Mouse (Mus musculus) liver, postnatal 0 days (tissue): ENCODE data around the gene Fam168a. TPM values are rescaled to one million over a fixed set of nuclear protein-coding genes. Genes with fewer than 3 reads are reported as not detected.
A peak's percentile ranks its signal among the peaks of the same experiment; 100 is the strongest.

ENCODE experiments used
- ATAC-seq: fragments of 200-750 bp; cut with Nextera tagmentation; 2 replicates; pipeline ENCODE4 v1.8.0; 2017; ENCODE audit warnings: mild to moderate bottlenecking, moderate library complexity
- DNase-seq: peaks from one replicate; pipeline ENCODE4 v3.0.0-alpha.2; 2016
- H3K27ac ChIP-seq: fragments of 300-500 bp; sonication (generic); 2 replicates; pipeline ENCODE4 v1.5.1; 2014; ENCODE audit warnings: antibody characterized with exemption, moderate library complexity, mild to moderate bottlenecking, low read depth
- H3K27me3 ChIP-seq: fragments of 300-500 bp; sonication (generic); 2 replicates; pipeline ENCODE4 v1.6.1; 2014; ENCODE audit warnings: low read length, control low read depth, mixed read lengths; ENCODE audit not compliant: insufficient read depth
- H3K36me3 ChIP-seq: fragments of 300-500 bp; sonication (generic); replicated peaks from 2 replicates; pipeline ENCODE4 v1.6.1; 2014; ENCODE audit warnings: mild to moderate bottlenecking, control low read depth, low read length, moderate library complexity, mixed read lengths; ENCODE audit not compliant: insufficient read depth
- H3K4me1 ChIP-seq: fragments of 300-500 bp; sonication (generic); 2 replicates; pipeline ENCODE4 v1.6.1; 2014; ENCODE audit warnings: antibody characterized with exemption, mild to moderate bottlenecking, control low read depth; ENCODE audit not compliant: insufficient read depth
- H3K4me2 ChIP-seq: fragments of 300-500 bp; sonication (generic); 2 replicates; pipeline ENCODE4 v1.6.1; 2014; ENCODE audit warnings: low read depth, mild to moderate bottlenecking, low read length, moderate library complexity, mixed read lengths
- H3K4me3 ChIP-seq: fragments of 300-500 bp; sonication (generic); 2 replicates; pipeline ENCODE4 v1.5.1; 2014; ENCODE audit warnings: low read depth, low read length
- H3K9ac ChIP-seq: fragments of 300-500 bp; sonication (generic); replicated peaks from 2 replicates; pipeline ENCODE4 v1.6.1; 2014; ENCODE audit warnings: mild to moderate bottlenecking, moderate library complexity
- H3K9me3 ChIP-seq: fragments of 300-500 bp; sonication (generic); 2 replicates; pipeline ENCODE4 v1.6.1; 2016; ENCODE audit warnings: mild to moderate bottlenecking, control low read depth, low read length, mixed read lengths
- CTCF ChIP-seq: sonication (generic); IDR thresholded peaks from 2 replicates; pipeline ENCODE4 v1.5.1; 2016; ENCODE audit warnings: antibody characterized with exemption, low read depth
- EP300 ChIP-seq: IDR thresholded peaks from 2 replicates; pipeline ENCODE4 v1.6.1; 2016; ENCODE audit warnings: antibody characterized with exemption, low read depth, mild to moderate bottlenecking
- WGBS: fragments of 180-500 bp; shearing (Covaris S2); extraction: QIAGEN DNeasy Blood & Tissue Kit; methylation state at CpG from one replicate; pipeline ENCODE4 v1.1.7; 2014; ENCODE audit not compliant: insufficient replicate concordance; 5-methylcytosine and 5-hydroxymethylcytosine counted together
- polyA plus RNA-seq: library from polyadenylated mRNA; unstranded; fragments of >200 nt; fragmentation: Nextera tagmentation; extraction: Ambion mirVana; gene quantifications from 2 replicates; pipeline ENCODE4 v1.2.1, GENCODE M21; 2015

Gene Fam168a
- polyA plus RNA-seq: 4.3 and 4.6 TPM in 2 replicates

DNA sequence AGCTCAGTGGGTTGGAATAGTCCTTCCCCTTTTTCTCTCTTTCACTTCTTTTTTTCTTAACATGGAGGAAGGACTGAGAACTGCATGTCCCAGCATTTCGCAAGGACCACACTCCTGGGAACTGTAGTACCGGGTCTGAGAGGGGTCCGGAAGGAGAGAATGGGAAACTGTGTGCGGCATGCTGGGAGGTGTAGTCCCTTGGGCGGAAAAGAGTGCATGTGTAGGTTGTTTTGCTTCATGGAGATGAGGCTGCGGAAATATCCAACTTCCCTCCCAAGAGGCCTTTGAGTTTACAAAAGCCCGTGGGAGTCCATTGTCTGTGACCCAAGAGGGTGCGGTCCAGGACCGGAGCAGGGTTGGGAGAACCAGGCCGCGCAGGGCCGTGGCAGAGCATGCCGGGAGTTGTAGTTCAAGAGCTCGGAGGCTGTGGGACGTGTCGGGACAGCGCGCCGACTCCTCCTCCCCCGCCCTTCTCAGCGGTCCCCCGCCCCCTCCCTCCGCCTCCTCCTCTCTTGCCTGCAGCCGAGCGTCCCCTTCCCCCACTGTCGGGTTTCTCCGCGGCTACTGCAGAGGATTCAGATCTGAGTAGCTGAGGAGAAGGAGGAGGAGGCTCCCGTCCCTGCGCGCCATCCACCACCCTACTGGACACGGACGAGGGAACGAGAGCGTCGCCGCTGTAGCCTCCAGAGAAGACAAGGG, at the start of gene Fam168a:
Gene Fam168a, plus strand, starts transcription at position 493 of the 699 bp plus-strand sequence.
- H3K4me2 ChIP-seq: peak within 1 kb of the TSS; percentile 94
- DNase-seq (peak; percentile 95), ATAC-seq (peak; percentile 98)
- H3K27ac ChIP-seq: peak within 1 kb of the TSS; percentile 93
- peak within 1 kb of the TSS; percentile 95 for H3K4me3 ChIP-seq
- H3K36me3 ChIP-seq: no peaks in the 10 kb centered on the region
- peaks cover 17% of the 10 kb centered on the region for H3K4me1 ChIP-seq
- WGBS: 0% methylated on average over 29 of the region's 37 CpGs
- no peaks in the 10 kb centered on the region for H3K9me3 ChIP-seq
- no peak for TF ChIP-seq CTCF
- TF ChIP-seq EP300: peak; percentile 83; the same call in 1 of the 2 replicates
- H3K27me3 ChIP-seq: no peaks in the 10 kb centered on the region
- H3K9ac ChIP-seq: peak within 1 kb of the TSS; percentile 92

DNA sequence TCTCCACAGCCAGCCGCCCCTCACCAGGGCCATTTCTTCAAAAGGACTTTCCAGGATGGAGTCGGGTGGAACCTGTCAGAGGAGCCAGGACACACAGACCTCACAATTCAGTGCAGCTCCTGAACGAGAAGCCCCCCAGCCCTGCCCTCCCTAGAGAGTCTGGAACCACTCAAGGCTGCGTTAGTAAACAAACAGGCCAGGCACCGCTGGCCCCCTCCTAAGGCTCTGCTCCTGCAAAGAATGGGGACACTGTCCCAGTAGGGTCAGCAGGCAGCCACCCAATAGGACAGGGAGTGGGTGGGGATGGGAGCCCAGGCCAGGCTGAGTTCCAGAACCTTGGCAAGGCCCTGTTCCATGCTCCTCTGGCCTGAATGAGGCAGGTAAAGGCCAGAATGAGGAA, 49.7 kb upstream of the Fam168a start:
- Histone ChIP-seq H3K4me3 (no peak overlapping the region), H3K9me3 (no peaks in the 10 kb centered on the region), H3K36me3 (no peaks in the 10 kb centered on the region), H3K27me3 (no peaks in the 10 kb centered on the region), H3K4me2 (no peak overlapping the region), H3K4me1 (no peaks in the 10 kb centered on the region), H3K9ac (no peak overlapping the region), H3K27ac (no peak overlapping the region)
- 68% methylated on average over 5 of the region's 5 CpGs for WGBS
- ATAC-seq: no peak
- no peak for DNase-seq
- TF ChIP-seq CTCF (no peak), EP300 (no peak)

DNA sequence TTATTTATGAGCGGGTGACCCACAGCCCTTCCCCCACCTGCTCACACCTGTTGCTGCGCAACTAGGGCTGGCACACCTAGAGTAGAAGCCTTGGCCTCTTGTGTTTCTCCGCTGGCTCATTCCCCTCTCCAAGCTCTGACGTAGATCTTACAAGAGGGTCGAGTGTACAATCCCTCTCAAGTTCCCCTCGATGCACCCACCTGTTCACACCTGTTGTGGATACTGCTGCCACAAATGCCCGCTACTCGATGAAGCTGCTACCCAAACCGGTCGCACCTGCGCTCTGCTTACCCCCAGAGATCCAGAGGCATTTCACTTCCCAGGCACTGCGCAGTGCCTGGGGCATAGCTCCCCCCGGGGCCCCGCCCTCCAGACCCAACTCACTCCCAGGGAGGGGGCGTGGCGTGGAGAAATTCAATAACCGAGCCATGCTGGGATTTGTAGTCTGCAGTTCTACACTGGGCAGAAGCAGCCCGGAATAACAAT, 48.3 kb upstream of the Fam168a start:
- DNase-seq: peak; percentile 68
- Histone ChIP-seq H3K9me3 (no peaks in the 10 kb centered on the region), H3K4me1 (no peaks in the 10 kb centered on the region), H3K27ac (no peak overlapping the region), H3K4me2 (peak overlapping the region; percentile 45), H3K4me3 (no peak overlapping the region), H3K27me3 (no peaks in the 10 kb centered on the region), H3K9ac (no peak overlapping the region), H3K36me3 (no peaks in the 10 kb centered on the region)
- TF ChIP-seq CTCF (no peak), EP300 (no peak)
- peak; percentile 60; the same call in 1 of the 2 replicates for ATAC-seq
- 39% methylated on average over 18 of the region's 18 CpGs for WGBS

DNA sequence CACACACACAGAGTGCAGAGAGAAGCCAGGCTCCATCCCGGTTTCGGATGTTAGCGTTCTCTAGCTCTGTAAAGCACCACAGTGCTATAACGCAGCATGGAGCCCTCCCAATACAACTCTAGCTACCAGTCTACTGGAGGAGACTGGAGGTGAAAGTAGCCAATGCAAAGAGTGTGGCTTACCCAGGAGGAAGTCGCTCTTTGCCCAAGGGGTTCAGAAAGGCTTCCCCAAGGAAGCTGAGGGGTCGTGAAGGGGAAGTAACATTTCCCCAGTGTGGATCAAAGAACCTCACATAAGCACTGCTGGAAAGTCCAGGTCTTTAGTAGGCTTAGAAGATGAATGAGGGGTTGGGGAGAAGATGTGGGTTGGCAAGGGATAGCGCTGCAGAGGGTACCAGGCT, 45.2 kb upstream of the Fam168a start:
- TF ChIP-seq EP300 (no peak), CTCF (no peak)
- Histone ChIP-seq H3K36me3 (no peaks in the 10 kb centered on the region), H3K27me3 (no peaks in the 10 kb centered on the region; the same call in 1 of the 2 replicates), H3K4me1 (no peaks in the 10 kb centered on the region; the same call in 1 of the 2 replicates), H3K4me2 (no peak overlapping the region), H3K4me3 (no peak overlapping the region), H3K9me3 (no peaks in the 10 kb centered on the region), H3K9ac (no peak overlapping the region), H3K27ac (no peak overlapping the region)
- ATAC-seq (no peak), DNase-seq (no peak)
- 56% methylated on average over 7 of the region's 7 CpGs for WGBS

DNA sequence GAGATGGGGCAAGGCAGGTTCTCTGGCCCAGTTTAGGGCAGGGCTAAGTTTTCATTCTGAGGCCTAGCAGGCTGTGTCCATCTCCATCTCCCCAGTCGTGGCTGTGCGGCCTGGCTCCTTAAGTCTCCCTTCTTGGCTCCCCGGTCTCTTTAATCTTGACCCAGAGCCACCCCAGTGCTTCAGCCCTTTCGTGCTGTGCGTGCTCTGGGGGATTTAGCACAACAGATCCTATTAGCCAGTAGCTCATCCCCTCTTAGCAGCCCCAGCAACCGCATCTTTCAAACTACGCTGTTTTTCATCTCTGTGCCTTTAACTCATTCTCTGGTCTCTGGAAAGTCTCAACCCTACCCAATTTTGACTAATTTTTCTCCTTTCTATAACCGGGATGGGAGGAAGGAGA, 44.2 kb upstream of the Fam168a start, which contains the start of gene Plekhb1:
Gene Plekhb1, minus strand, starts transcription at position 184 of the 400 bp plus-strand sequence.
- no peaks in the 10 kb centered on the region; the same call in 1 of the 2 replicates for H3K4me1 ChIP-seq
- TF ChIP-seq CTCF (no peak), EP300 (no peak)
- no peaks in the 10 kb centered on the region for H3K36me3 ChIP-seq
- H3K9ac ChIP-seq: no peak within 1 kb of the TSS
- ATAC-seq (no peak), DNase-seq (no peak)
- H3K27ac ChIP-seq: no peak within 1 kb of the TSS
- no peaks in the 10 kb centered on the region for H3K9me3 ChIP-seq
- H3K4me3 ChIP-seq: no peak within 1 kb of the TSS
- no peaks in the 10 kb centered on the region; the same call in 1 of the 2 replicates for H3K27me3 ChIP-seq
- WGBS: 78% methylated on average over 8 of the region's 8 CpGs
- H3K4me2 ChIP-seq: no peak within 1 kb of the TSS

DNA sequence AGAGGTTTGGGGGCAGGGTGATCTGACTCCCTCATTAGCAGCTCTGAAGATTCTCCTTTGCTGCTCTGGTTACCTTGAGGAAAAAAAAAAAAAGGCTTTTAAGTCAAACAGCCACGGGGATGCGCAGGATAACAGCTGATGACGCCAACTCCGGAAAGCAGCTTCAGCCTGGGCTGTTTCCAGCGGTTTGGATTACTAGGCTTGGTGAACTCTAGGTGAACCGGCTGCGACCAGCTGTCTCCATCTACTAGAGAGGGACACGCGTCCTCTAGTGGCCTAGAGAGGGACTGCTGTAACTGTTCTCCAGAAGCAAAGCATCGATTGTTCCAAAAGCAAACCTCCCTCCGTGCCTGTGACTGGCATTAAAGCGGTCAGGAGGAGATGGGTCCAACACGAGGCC, 43.2 kb upstream of the Fam168a start:
- TF ChIP-seq CTCF: peak; percentile 99
- no peak; the same call in 1 of the 2 replicates for TF ChIP-seq EP300
- Histone ChIP-seq H3K4me1 (no peaks in the 10 kb centered on the region; the same call in 1 of the 2 replicates), H3K9me3 (no peaks in the 10 kb centered on the region), H3K4me2 (peak overlapping the region; percentile 22; the same call in 1 of the 2 replicates), H3K36me3 (no peaks in the 10 kb centered on the region), H3K27ac (no peak overlapping the region), H3K9ac (no peak overlapping the region), H3K4me3 (no peak overlapping the region), H3K27me3 (no peaks in the 10 kb centered on the region; the same call in 1 of the 2 replicates)
- WGBS: 2% methylated on average over 13 of the region's 13 CpGs
- DNase-seq (peak; percentile 88), ATAC-seq (peak; percentile 93)
